Mouse (Mus musculus) splenic B cell, adult 2 months (primary cell): Measurements from ENCODE around the gene Zfp40.
"Not testable (repeated sequence)": the region's sequence is repeated elsewhere in the genome, so short reads cannot be mapped to it uniquely, and the experiment has no call there.

ENCODE experiments used
- DNase-seq: peaks from one replicate; pipeline ENCODE4 v3.0.0-alpha.2; 2011; ENCODE audit warnings: low read depth, low spot score
- H3K27me3 ChIP-seq: 2 replicates; pipeline ENCODE4 v1.6.1; 2012; ENCODE audit warnings: mild to moderate bottlenecking, low read length, moderate library complexity, mixed read lengths; ENCODE audit not compliant: control insufficient read depth, poor library complexity, insufficient read depth, severe bottlenecking
- H3K36me3 ChIP-seq: 2 replicates; pipeline ENCODE4 v1.6.1; 2012; ENCODE audit warnings: mild to moderate bottlenecking, low read length, moderate library complexity, mixed read lengths; ENCODE audit not compliant: control insufficient read depth, poor library complexity, insufficient read depth, severe bottlenecking

Gene Zfp40

DNA sequence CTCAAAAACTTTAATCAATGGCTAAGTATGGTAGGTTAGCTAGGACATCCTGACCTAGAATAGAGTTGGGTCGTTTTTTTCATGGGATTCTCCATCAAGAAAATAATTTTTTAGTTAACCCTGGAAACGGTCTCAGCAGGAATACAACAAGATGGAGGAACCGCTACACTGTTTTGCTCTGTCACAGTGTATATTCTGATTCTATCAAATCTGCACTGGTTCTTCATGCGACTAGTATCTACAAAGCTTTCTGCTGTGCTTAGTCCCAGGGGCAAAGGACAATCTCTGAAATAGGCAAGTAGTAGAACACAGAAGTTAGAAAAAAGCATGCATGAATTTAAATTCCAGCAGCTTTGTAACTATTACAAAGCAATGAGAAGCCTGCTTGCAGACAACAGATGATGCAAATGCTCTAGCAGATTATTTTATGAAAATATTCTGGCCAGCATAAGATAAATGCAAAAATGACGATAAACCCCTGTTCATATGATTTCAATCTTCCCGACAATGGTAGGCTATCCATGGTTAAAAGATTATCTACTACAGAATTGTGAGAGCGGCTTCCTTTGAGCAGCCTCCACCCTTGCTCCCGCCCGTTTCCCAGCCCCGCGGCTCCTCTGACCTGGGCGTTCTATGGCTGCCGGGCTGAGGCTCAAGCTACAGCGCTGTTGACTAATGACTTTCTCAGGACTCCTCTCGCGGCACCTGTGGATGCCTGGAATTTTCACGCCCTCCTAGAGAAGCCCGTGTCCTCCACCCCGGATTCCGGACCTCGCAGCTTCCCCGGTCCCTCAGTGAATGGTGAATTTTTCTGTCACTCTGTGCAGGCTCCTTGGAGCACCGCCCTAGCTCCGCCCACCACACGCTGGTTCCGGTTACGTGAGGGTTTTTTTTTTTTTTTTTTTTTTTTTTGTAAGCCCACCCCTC lies at the start of gene Zfp40:
Gene Zfp40 (minus strand): TSS at position 800 of the 927 bp plus-strand sequence.
- Histone ChIP-seq H3K36me3 (no peaks in the 10 kb centered on the region), H3K27me3 (no peaks in the 10 kb centered on the region; the same call in 1 of the 2 replicates)
- DNase-seq = peak; percentile 92

DNA sequence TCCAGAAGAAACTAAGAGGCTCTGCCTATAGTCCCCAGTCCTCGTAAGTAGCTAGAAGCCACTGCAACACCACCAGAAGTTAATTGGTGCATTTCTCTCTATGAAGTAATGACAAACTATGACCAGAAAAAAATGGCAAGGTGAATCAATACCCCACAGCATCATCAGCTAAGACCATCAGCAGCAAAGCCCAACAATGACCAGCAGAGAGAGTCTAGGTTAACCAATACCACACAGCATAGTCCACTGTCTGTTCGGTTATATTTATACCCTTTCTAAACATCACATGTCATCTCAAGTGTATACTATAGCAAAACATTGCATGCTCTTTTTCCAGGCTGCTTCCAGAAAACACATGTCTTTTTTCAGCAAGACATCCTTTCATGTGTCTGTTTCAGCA lies 25.3 kb upstream of the Zfp40 start:
- Histone ChIP-seq H3K27me3 (no peaks in the 10 kb centered on the region), H3K36me3 (no peaks in the 10 kb centered on the region)
- no peak for DNase-seq

DNA sequence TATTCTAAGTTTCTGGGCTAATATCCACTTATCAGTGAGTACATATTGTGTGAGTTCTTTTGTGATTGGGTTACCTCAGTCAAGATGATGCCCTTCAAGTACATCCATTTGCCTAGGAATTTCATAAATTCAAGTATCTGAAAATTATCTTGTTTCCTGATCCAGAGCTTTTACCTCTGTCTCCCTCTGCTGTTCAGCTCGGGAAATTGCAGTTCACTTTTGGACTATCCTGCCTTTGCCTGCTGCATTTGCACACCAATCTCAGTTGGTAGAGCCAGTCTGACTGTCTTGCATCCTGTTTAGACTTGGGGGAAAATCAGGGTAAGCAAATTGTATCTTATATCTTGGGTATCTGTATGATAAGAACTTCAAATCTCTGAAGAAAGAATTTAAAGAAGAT lies 6.8 kb upstream of the Zfp40 start:
- H3K36me3 ChIP-seq, H3K27me3 ChIP-seq: not testable (repeated sequence)
- DNase-seq = peak; percentile 45

DNA sequence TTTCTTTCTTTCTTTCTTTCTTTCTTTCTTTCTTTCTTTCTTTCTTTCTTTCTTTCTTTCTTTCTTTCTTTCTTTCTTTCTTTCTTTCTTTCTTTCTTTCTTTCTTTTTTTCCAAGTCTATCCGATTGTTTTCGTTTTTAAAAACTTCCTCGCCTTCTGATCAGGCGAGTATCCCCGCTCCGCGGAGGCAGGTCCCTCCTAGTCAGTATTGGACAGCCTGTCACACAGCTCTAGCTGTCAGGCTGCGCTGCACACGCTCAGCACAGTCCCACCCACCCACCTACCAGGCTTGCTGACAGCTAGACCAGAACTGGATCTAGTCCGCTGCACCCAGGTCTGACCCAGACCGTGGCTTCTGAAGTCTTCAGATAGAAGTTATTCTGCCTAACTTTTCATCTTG lies 389 bp upstream of the Zfp40 start:
- H3K36me3 ChIP-seq = no peaks in the 10 kb centered on the region
- H3K27me3 ChIP-seq = no peaks in the 10 kb centered on the region; the same call in 1 of the 2 replicates
- peak; percentile 54 for DNase-seq

DNA sequence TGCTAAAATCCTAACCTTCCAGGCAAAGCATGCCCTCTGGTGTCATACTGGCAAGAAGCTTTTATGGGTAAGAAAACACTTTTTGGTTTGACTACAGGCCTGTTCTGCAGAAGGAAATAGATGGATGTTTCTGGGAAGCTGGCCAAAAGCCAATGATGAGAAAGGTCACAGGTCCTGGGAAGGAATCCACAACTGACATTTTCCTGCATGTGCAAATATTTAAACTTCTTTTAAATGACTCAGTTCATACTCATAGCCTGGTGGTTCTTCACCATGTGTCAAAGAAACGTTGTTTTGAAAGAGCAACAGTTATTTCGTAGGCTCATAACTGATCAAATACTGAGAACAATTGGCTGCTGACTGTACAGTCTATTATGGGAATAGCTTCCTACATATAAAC lies 5.4 kb downstream of the Zfp40 start:
- Histone ChIP-seq H3K36me3 (no peaks in the 10 kb centered on the region), H3K27me3 (no peaks in the 10 kb centered on the region)
- DNase-seq = no peak
